Mouse (Mus musculus): ENCODE results near the gene Tmbim6.

- no peak for TF ChIP-seq CTCF (IDR thresholded peaks at IDR 0.05; ENCODE audit: extremely low read depth, insufficient read length, insufficient replicate concordance, low read depth, low read length)
- TF ChIP-seq POLR2A (IDR thresholded peaks at IDR 0.05; ENCODE audit: low read depth, low read length), result no peak
Measured at GRCm38 (mm10) chr15:99421152-99421551, 28.5 kb downstream of the Tmbim6 start.

All from small intestine, adult 2 months (tissue).